Mouse (Mus musculus): Measurements from ENCODE around the gene Yjefn3. TPM values are rescaled to one million over a fixed set of nuclear protein-coding genes. Genes with fewer than 3 reads are reported as not detected.
A peak's percentile ranks its signal among the peaks of the same experiment; 100 is the strongest.
"Not testable (repeated sequence)": the region's sequence is repeated elsewhere in the genome, so short reads cannot be mapped to it uniquely, and the experiment has no call there.

The Yjefn3 gene
- 11.8 and 15.6 TPM in 2 replicates for polyA plus RNA-seq (2015; fragmentation: Nextera tagmentation; extraction: Ambion mirVana)

GRCm38 (mm10) chr8:69902163-69903062 is at the start of gene Yjefn3, which contains the start of the genes Tssk6 and Ndufa13:
Gene Yjefn3, minus strand, starts transcription at chr8:69902712.
Gene Tssk6, plus strand, starts transcription at chr8:69902184.
Gene Ndufa13, minus strand, starts transcription at chr8:69902558.
- no peaks in the 10 kb centered on the region for H3K9me3 ChIP-seq (replicated peaks)
- peak within 1 kb of the TSS; percentile 99 for H3K4me2 ChIP-seq
- H3K27ac ChIP-seq (replicated peaks): peak within 1 kb of the TSS; percentile 93
- peak within 1 kb of the TSS; percentile 77 for H3K4me3 ChIP-seq (replicated peaks)
- no peaks in the 10 kb centered on the region for H3K27me3 ChIP-seq (replicated peaks)
- 3% methylated on average over 89 of the region's 89 CpGs for WGBS
- ATAC-seq (ENCODE audit: low FRiP score): peak; percentile 43
- H3K36me3 ChIP-seq: peaks cover 4% of the 10 kb centered on the region; the same call in 1 of the 2 replicates
- H3K4me1 ChIP-seq: peaks cover 57% of the 10 kb centered on the region
- H3K9ac ChIP-seq (replicated peaks): peak within 1 kb of the TSS; percentile 78

- ATAC-seq (ENCODE audit: low FRiP score): no peak
- Histone ChIP-seq H3K27me3 (replicated peaks) (no peaks in the 10 kb centered on the region), H3K9ac (replicated peaks) (no peak overlapping the region), H3K4me2 (no peak overlapping the region), H3K36me3 (no peaks in the 10 kb centered on the region), H3K4me3 (replicated peaks) (no peak overlapping the region), H3K4me1 (0 out of 2 replicates have a peak, but pooled peaks cover 4% of the 10 kb centered on the region), H3K9me3 (replicated peaks) (no peaks in the 10 kb centered on the region), H3K27ac (replicated peaks) (no peak overlapping the region)
- 92% methylated on average over 2 of the region's 2 CpGs for WGBS
Measured at GRCm38 (mm10) chr8:69950300-69950699, 47.8 kb upstream of the Yjefn3 start.

- ATAC-seq (ENCODE audit: low FRiP score); H3K4me1 ChIP-seq; H3K27me3 ChIP-seq (replicated peaks); H3K9ac ChIP-seq (replicated peaks); H3K9me3 ChIP-seq (replicated peaks); H3K4me3 ChIP-seq (replicated peaks); H3K27ac ChIP-seq (replicated peaks); H3K4me2 ChIP-seq; H3K36me3 ChIP-seq: not testable (repeated sequence)
- 95% methylated on average over 3 of the region's 3 CpGs for WGBS
Measured at GRCm38 (mm10) chr8:69942495-69942894, 40.0 kb upstream of the Yjefn3 start.

GRCm38 (mm10) chr8:69940386-69940785 is 37.9 kb upstream of the Yjefn3 start:
- no peak for ATAC-seq (ENCODE audit: low FRiP score)

GRCm38 (mm10) chr8:69939633-69940032 is 37.1 kb upstream of the Yjefn3 start:
- ATAC-seq (ENCODE audit: low FRiP score): no peak
- H3K9me3 ChIP-seq (replicated peaks): no peaks in the 10 kb centered on the region
- peaks cover 7% of the 10 kb centered on the region; the same call in 1 of the 2 replicates for H3K4me1 ChIP-seq
- 56% methylated on average over 3 of the region's 3 CpGs for WGBS
- H3K36me3 ChIP-seq: peaks cover 6% of the 10 kb centered on the region; the same call in 1 of the 2 replicates
- H3K27ac ChIP-seq (replicated peaks): no peak overlapping the region
- H3K27me3 ChIP-seq (replicated peaks): no peaks in the 10 kb centered on the region
- no peak overlapping the region for H3K4me2 ChIP-seq
- no peak overlapping the region for H3K4me3 ChIP-seq (replicated peaks)
- no peak overlapping the region for H3K9ac ChIP-seq (replicated peaks)

More at GRCm38 (mm10) chr8:69940386-69940785, 37.9 kb upstream of the Yjefn3 start:
- 93% methylated on average over 2 of the region's 2 CpGs for WGBS
- H3K36me3 ChIP-seq: 0 out of 2 replicates have a peak, but pooled peaks cover 3% of the 10 kb centered on the region
- no peak overlapping the region for H3K4me3 ChIP-seq (replicated peaks)
- no peaks in the 10 kb centered on the region for H3K9me3 ChIP-seq (replicated peaks)
- no peak overlapping the region for H3K27ac ChIP-seq (replicated peaks)
- no peaks in the 10 kb centered on the region for H3K27me3 ChIP-seq (replicated peaks)
- H3K4me2 ChIP-seq: no peak overlapping the region
- peaks cover 7% of the 10 kb centered on the region; the same call in 1 of the 2 replicates for H3K4me1 ChIP-seq
- no peak overlapping the region for H3K9ac ChIP-seq (replicated peaks)

GRCm38 (mm10) chr8:69938245-69938982 is 35.9 kb upstream of the Yjefn3 start:
- Histone ChIP-seq H3K27me3 (replicated peaks) (no peaks in the 10 kb centered on the region), H3K4me1 (peaks cover 7% of the 10 kb centered on the region; the same call in 1 of the 2 replicates), H3K9ac (replicated peaks) (no peak overlapping the region), H3K9me3 (replicated peaks) (no peaks in the 10 kb centered on the region), H3K36me3 (peaks cover 9% of the 10 kb centered on the region; the same call in 1 of the 2 replicates), H3K4me2 (no peak overlapping the region), H3K27ac (replicated peaks) (no peak overlapping the region), H3K4me3 (replicated peaks) (no peak overlapping the region)
- ATAC-seq (ENCODE audit: low FRiP score): no peak
- WGBS: 90% methylated on average over 6 of the region's 6 CpGs

GRCm38 (mm10) chr8:69937466-69937865 is 35.0 kb upstream of the Yjefn3 start:
- Histone ChIP-seq H3K4me3 (replicated peaks) (no peak overlapping the region), H3K27ac (replicated peaks) (no peak overlapping the region), H3K27me3 (replicated peaks) (no peaks in the 10 kb centered on the region), H3K4me2 (no peak overlapping the region), H3K9ac (replicated peaks) (no peak overlapping the region), H3K4me1 (peaks cover 7% of the 10 kb centered on the region; the same call in 1 of the 2 replicates), H3K36me3 (peaks cover 9% of the 10 kb centered on the region; the same call in 1 of the 2 replicates), H3K9me3 (replicated peaks) (no peaks in the 10 kb centered on the region)
- 91% methylated on average over 3 of the region's 3 CpGs for whole genome bisulfite sequencing
- ATAC-seq (ENCODE audit: low FRiP score): no peak

GRCm38 (mm10) chr8:69936050-69936794 is 33.7 kb upstream of the Yjefn3 start:
- H3K9me3 ChIP-seq (replicated peaks): no peaks in the 10 kb centered on the region
- ATAC-seq (ENCODE audit: low FRiP score): peak; percentile 63
- peaks cover 9% of the 10 kb centered on the region; the same call in 1 of the 2 replicates for H3K36me3 ChIP-seq
- no peak overlapping the region for H3K9ac ChIP-seq (replicated peaks)
- H3K4me3 ChIP-seq (replicated peaks): no peak overlapping the region
- peak overlapping the region; percentile 18; the same call in 1 of the 2 replicates for H3K27ac ChIP-seq (replicated peaks)
- peaks cover 7% of the 10 kb centered on the region; the same call in 1 of the 2 replicates for H3K4me1 ChIP-seq
- H3K4me2 ChIP-seq: no peak overlapping the region
- 62% methylated on average over 7 of the region's 7 CpGs for WGBS
- no peaks in the 10 kb centered on the region for H3K27me3 ChIP-seq (replicated peaks)

GRCm38 (mm10) chr8:69935431-69935830 is 32.9 kb upstream of the Yjefn3 start:
- Histone ChIP-seq H3K27ac (replicated peaks) (no peak overlapping the region), H3K4me3 (replicated peaks) (no peak overlapping the region), H3K4me2 (no peak overlapping the region), H3K36me3 (peaks cover 9% of the 10 kb centered on the region; the same call in 1 of the 2 replicates), H3K27me3 (replicated peaks) (no peaks in the 10 kb centered on the region), H3K9ac (replicated peaks) (no peak overlapping the region), H3K9me3 (replicated peaks) (no peaks in the 10 kb centered on the region), H3K4me1 (peaks cover 7% of the 10 kb centered on the region; the same call in 1 of the 2 replicates)
- ATAC-seq (ENCODE audit: low FRiP score): no peak
- WGBS: 83% methylated on average over 3 of the region's 3 CpGs

- no peak for ATAC-seq (ENCODE audit: low FRiP score)
- H3K9ac ChIP-seq (replicated peaks): no peak overlapping the region
- H3K27ac ChIP-seq (replicated peaks): no peak overlapping the region
- H3K9me3 ChIP-seq (replicated peaks): no peaks in the 10 kb centered on the region
- peaks cover 7% of the 10 kb centered on the region; the same call in 1 of the 2 replicates for H3K4me1 ChIP-seq
- H3K4me3 ChIP-seq (replicated peaks): no peak overlapping the region
- WGBS: 89% methylated on average over 5 of the region's 5 CpGs
- H3K36me3 ChIP-seq: peaks cover 9% of the 10 kb centered on the region; the same call in 1 of the 2 replicates
- H3K27me3 ChIP-seq (replicated peaks): no peaks in the 10 kb centered on the region
- no peak overlapping the region for H3K4me2 ChIP-seq
Measured at GRCm38 (mm10) chr8:69934582-69934981, 32.1 kb upstream of the Yjefn3 start.

- no peak overlapping the region for H3K27ac ChIP-seq (replicated peaks)
- no peaks in the 10 kb centered on the region for H3K27me3 ChIP-seq (replicated peaks)
- peaks cover 7% of the 10 kb centered on the region; the same call in 1 of the 2 replicates for H3K4me1 ChIP-seq
- no peaks in the 10 kb centered on the region for H3K9me3 ChIP-seq (replicated peaks)
- no peak overlapping the region for H3K4me3 ChIP-seq (replicated peaks)
- WGBS: 74% methylated on average over 2 of the region's 2 CpGs
- H3K4me2 ChIP-seq: no peak overlapping the region
- H3K9ac ChIP-seq (replicated peaks): no peak overlapping the region
- H3K36me3 ChIP-seq: peaks cover 9% of the 10 kb centered on the region; the same call in 1 of the 2 replicates
- ATAC-seq (ENCODE audit: low FRiP score): no peak
Measured at GRCm38 (mm10) chr8:69933811-69934210, 31.3 kb upstream of the Yjefn3 start.
